Mouse (Mus musculus) heart, postnatal 0 days (tissue): ENCODE data around the gene Slc25a38. TPM values are rescaled to one million over a fixed set of nuclear protein-coding genes. Genes with fewer than 3 reads are reported as not detected.

ENCODE experiments used
- ATAC-seq: fragments of 200-750 bp; cut with Nextera tagmentation; 2 replicates; pipeline ENCODE4 v1.8.0; 2017; ENCODE audit warnings: low read depth, moderate number of reproducible peaks, moderate library complexity; ENCODE audit not compliant: insufficient read depth
- DNase-seq: peaks from one replicate; pipeline ENCODE4 v3.0.0-alpha.2; 2016; ENCODE audit warnings: low spot score
- H3K27ac ChIP-seq: fragments of 300-500 bp; sonication (generic); 2 replicates; pipeline ENCODE4 v1.5.1; 2014; ENCODE audit warnings: low read depth, mild to moderate bottlenecking
- H3K27me3 ChIP-seq: fragments of 300-500 bp; sonication (generic); 2 replicates; pipeline ENCODE4 v1.6.1; 2014; ENCODE audit warnings: low read length, mixed read lengths; ENCODE audit not compliant: control insufficient read depth, insufficient read depth
- H3K36me3 ChIP-seq: fragments of 300-500 bp; sonication (generic); replicated peaks from 2 replicates; pipeline ENCODE4 v1.6.1; 2014; ENCODE audit warnings: low read length, mixed read lengths; ENCODE audit not compliant: control insufficient read depth, insufficient read depth
- H3K4me1 ChIP-seq: fragments of 300-500 bp; sonication (generic); 2 replicates; pipeline ENCODE4 v1.6.1; 2014; ENCODE audit warnings: antibody characterized with exemption; ENCODE audit not compliant: control insufficient read depth, insufficient read depth
- H3K4me2 ChIP-seq: fragments of 300-500 bp; sonication (generic); 2 replicates; pipeline ENCODE4 v1.6.1; 2014; ENCODE audit warnings: low read depth, mild to moderate bottlenecking, low read length, moderate library complexity
- H3K4me3 ChIP-seq: fragments of 300-500 bp; sonication (generic); 2 replicates; pipeline ENCODE4 v1.5.1; 2014; ENCODE audit warnings: low read depth, low read length
- H3K9ac ChIP-seq: fragments of 300-500 bp; sonication (generic); replicated peaks from 2 replicates; pipeline ENCODE4 v1.6.1; 2014; ENCODE audit warnings: low read depth, low read length, mixed read lengths
- H3K9me3 ChIP-seq: fragments of 300-500 bp; sonication (generic); replicated peaks from 2 replicates; pipeline ENCODE4 v1.6.1; 2016; ENCODE audit warnings: low read length; ENCODE audit not compliant: control insufficient read depth
- CTCF ChIP-seq: IDR thresholded peaks from 2 replicates; pipeline ENCODE4 v1.5.1; 2016; ENCODE audit warnings: antibody characterized with exemption, control low read depth, low read depth
- EP300 ChIP-seq: IDR thresholded peaks from 2 replicates; pipeline ENCODE4 v1.6.1; 2016; ENCODE audit warnings: antibody characterized with exemption, low read depth
- WGBS: fragments of 180-500 bp; shearing (Covaris S2); extraction: QIAGEN DNeasy Blood & Tissue Kit; methylation state at CpG from one replicate; pipeline ENCODE4 v1.1.7; 2014; 5-methylcytosine and 5-hydroxymethylcytosine counted together
- polyA plus RNA-seq: library from polyadenylated mRNA; unstranded; fragments of >200 nt; fragmentation: Nextera tagmentation; extraction: Ambion mirVana; gene quantifications from 2 replicates; pipeline ENCODE4 v1.2.1, GENCODE M21; 2015
- total RNA-seq: library from RNA; depleted of rRNA; stranded (reverse); fragments of >200 nt; gene quantifications from 2 replicates; pipeline ENCODE4 v1.2.3, GENCODE M21; 2014; ENCODE audit warnings: low replicate concordance

The Slc25a38 gene
- total and polyA plus RNA-seq, 2 experiments from 2014 or later = 11.3 to 16.8 TPM

- H3K27ac ChIP-seq = peak overlapping the region; percentile 98
- H3K4me2 ChIP-seq = peak overlapping the region; percentile 67
- ATAC-seq (no peak), DNase-seq (no peak)
- TF ChIP-seq EP300 = no peak
- no peak for TF ChIP-seq CTCF
- H3K4me1 ChIP-seq = peaks cover 8% of the 10 kb centered on the region
- peak overlapping the region; percentile 77 for H3K4me3 ChIP-seq
- no peaks in the 10 kb centered on the region for H3K9me3 ChIP-seq
- H3K36me3 ChIP-seq = no peaks in the 10 kb centered on the region
- H3K9ac ChIP-seq = no peak overlapping the region
- WGBS = 73% methylated on average over 15 of the region's 15 CpGs
- H3K27me3 ChIP-seq = no peaks in the 10 kb centered on the region
Observed at GRCm38 (mm10) chr9:120111156-120111945, 1.2 kb downstream of the Slc25a38 start.

GRCm38 (mm10) chr9:120112472-120112871, 2.3 kb downstream of the Slc25a38 start:
- Histone ChIP-seq H3K27me3 (no peaks in the 10 kb centered on the region), H3K36me3 (peaks cover 3% of the 10 kb centered on the region), H3K4me2 (no peak overlapping the region), H3K4me3 (no peak overlapping the region), H3K9me3 (no peaks in the 10 kb centered on the region), H3K9ac (no peak overlapping the region), H3K27ac (no peak overlapping the region), H3K4me1 (peaks cover 8% of the 10 kb centered on the region)
- TF ChIP-seq EP300 (no peak), CTCF (no peak)
- no peak for DNase-seq
- no peak for ATAC-seq
- WGBS = 82% methylated on average over 6 of the region's 6 CpGs

DNA sequence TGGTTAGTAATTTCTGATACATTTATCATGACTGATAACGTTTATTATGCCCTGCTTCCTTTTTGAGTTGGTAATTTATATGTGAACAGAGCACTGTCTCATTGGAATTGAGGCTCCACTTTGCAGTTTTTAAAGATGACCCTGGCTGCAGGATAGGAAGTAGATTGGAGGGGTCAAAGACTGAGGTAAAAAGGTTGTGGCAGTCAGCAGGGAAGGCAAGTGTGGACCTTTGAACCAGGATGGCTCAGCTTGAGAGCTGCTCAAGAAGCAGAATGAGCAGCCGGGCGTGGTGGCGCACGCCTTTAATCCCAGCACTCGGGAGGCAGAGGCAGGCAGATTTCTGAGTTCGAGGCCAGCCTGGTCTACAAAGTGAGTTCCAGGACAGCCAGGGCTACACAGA, 3.3 kb downstream of the Slc25a38 start:
- WGBS = 97% methylated on average over 7 of the region's 7 CpGs
- DNase-seq (no peak), ATAC-seq (no peak)
- H3K36me3 ChIP-seq = peaks cover 13% of the 10 kb centered on the region
- no peaks in the 10 kb centered on the region for H3K27me3 ChIP-seq
- H3K9ac ChIP-seq = no peak overlapping the region
- H3K9me3 ChIP-seq = no peaks in the 10 kb centered on the region
- peaks cover 8% of the 10 kb centered on the region for H3K4me1 ChIP-seq
- no peak overlapping the region for H3K27ac ChIP-seq
- H3K4me2 ChIP-seq = no peak overlapping the region
- no peak for TF ChIP-seq EP300
- TF ChIP-seq CTCF = no peak
- H3K4me3 ChIP-seq = no peak overlapping the region

DNA sequence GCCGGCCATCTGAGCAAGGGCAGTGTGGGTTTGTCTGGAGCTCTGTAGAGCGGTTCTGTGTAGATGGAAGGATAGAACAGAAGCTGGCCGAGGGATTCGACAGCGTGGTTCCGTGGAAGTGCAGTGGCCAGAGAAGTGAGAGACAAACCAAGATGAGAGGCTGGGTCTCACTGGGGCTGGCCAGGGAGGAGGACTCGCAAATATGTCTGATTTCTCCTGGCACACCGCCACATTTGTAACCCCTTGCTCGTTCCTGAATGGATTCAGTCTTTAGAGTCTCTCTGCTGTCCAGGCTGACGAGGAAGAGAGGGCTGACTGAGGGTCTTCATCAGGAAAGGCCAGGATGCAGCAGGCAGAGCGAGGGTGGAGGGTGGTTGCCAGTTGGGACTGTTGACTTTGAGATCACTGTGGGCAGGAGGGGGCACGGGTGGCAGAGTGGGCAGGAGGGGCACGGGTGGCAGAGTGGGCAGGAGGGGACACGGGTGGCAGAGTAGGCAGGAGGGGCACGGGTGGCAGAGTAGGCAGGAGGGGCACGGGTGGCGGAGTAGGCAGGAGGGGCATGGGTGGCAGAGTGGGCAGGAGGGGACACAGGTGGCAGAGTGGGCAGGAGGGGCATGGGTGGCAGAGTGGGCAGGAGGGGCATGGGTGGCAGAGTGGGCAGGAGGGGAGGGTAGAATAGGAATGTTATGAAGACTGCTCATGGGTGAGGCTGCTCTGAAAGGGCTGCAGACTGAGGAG, 4.0 kb downstream of the Slc25a38 start:
- Histone ChIP-seq H3K36me3 (peaks cover 17% of the 10 kb centered on the region), H3K27ac (no peak overlapping the region), H3K9me3 (no peaks in the 10 kb centered on the region), H3K4me2 (no peak overlapping the region), H3K4me3 (no peak overlapping the region), H3K4me1 (peaks cover 8% of the 10 kb centered on the region), H3K9ac (no peak overlapping the region), H3K27me3 (no peaks in the 10 kb centered on the region)
- TF ChIP-seq CTCF = no peak
- TF ChIP-seq EP300 = no peak
- no peak for ATAC-seq
- DNase-seq = no peak
- 84% methylated on average over 17 of the region's 17 CpGs for WGBS

DNA sequence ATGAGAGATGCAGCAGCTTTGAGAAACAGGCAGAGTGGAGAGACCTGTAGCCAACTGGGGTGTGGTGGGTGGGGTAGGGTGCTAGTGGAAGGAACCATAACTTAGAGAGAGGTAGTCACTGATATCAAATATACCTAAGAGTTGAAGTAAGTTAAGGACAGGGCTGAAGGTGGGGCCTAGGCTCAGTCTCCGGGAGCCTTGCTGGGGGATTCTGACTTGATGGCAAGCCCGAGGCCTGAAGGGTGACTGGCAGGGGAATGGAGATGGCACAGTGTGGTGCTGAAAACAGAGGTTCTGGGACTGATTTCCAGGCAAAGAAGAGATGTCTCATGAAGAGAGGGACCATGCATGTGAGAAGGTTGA, 4.6 kb downstream of the Slc25a38 start:
- ATAC-seq (no peak), DNase-seq (no peak)
- peaks cover 8% of the 10 kb centered on the region for H3K4me1 ChIP-seq
- no peak overlapping the region for H3K4me3 ChIP-seq
- H3K27me3 ChIP-seq = no peaks in the 10 kb centered on the region
- no peak overlapping the region for H3K9ac ChIP-seq
- H3K36me3 ChIP-seq = peaks cover 23% of the 10 kb centered on the region
- H3K27ac ChIP-seq = no peak overlapping the region
- H3K4me2 ChIP-seq = no peak overlapping the region
- 88% methylated on average over 2 of the region's 2 CpGs for WGBS
- no peaks in the 10 kb centered on the region for H3K9me3 ChIP-seq
- no peak for TF ChIP-seq CTCF
- TF ChIP-seq EP300 = no peak
